Mouse (Mus musculus) splenic B cell, adult 2 months (primary cell): ENCODE results near the gene Pemt.

Source experiments
- DNase-seq: peaks from one replicate; pipeline ENCODE4 v3.0.0-alpha.2; 2011; ENCODE audit warnings: low read depth, low spot score
- H3K27me3 ChIP-seq: 2 replicates; pipeline ENCODE4 v1.6.1; 2012; ENCODE audit warnings: mild to moderate bottlenecking, low read length, moderate library complexity, mixed read lengths; ENCODE audit not compliant: control insufficient read depth, poor library complexity, insufficient read depth, severe bottlenecking
- H3K36me3 ChIP-seq: 2 replicates; pipeline ENCODE4 v1.6.1; 2012; ENCODE audit warnings: mild to moderate bottlenecking, low read length, moderate library complexity, mixed read lengths; ENCODE audit not compliant: control insufficient read depth, poor library complexity, insufficient read depth, severe bottlenecking

Gene Pemt

DNA sequence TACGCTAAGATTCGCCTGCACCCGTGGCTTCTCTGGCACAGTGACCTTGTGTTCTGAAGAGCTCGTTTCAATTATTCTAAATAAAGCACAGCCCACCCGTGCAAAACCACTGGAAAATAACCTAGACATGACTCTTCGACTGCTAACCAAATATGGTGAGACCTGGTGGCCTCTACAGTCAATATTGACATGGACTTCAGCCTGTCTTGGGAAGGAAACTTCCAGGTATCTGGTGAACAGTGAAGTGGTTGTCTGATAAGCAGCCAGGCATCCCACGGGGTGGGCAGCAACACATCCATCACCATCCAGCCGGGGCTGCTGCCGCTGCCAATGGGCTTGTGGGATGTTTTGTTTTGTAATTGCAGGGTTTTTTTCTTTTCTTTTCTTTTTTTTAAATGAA is 52.0 kb downstream of the Pemt start:
- no peak for DNase-seq
- Histone ChIP-seq H3K27me3 (no peaks in the 10 kb centered on the region), H3K36me3 (no peaks in the 10 kb centered on the region)

DNA sequence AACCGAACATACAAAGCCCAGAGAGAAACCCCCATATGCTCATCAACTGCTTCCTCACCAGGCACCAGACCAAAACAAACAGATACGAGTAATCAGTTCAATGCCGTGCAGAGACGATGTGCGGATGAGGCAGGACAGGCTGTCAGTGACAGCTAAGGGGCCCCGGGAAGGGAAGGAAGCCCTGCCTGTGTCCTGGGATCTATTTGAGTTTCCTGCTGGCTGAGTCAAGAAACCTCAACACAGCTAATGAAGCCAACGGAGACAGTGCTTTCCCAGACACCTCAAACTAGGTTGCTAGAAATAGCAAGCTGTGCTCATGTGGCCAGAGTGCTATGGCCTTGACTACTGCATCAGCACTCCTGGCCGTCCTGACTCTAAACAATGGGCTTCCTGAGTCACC is 54.9 kb downstream of the Pemt start:
- Histone ChIP-seq H3K27me3 (no peaks in the 10 kb centered on the region), H3K36me3 (no peaks in the 10 kb centered on the region)
- no peak for DNase-seq

DNA sequence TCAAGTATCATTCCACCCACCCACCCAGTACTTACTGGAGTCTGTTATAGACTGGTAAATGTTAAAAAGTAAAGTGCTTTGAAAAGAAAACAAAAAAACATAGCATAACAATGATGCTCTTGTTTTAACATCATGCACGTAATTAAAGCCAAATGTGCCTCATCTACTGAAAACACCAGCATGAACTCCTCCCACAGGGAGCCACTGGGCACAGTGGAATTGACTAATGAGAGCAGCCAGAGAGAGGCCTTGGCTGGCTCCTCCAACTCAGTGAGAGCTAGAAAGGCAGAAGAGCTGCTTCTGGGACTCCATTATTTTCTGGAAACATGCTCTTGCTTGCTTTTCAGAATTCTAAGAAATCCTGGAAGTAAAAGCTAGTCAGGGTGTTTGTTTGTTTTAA is 56.9 kb downstream of the Pemt start:
- no peak for DNase-seq
- no peaks in the 10 kb centered on the region for H3K36me3 ChIP-seq
- no peaks in the 10 kb centered on the region for H3K27me3 ChIP-seq

DNA sequence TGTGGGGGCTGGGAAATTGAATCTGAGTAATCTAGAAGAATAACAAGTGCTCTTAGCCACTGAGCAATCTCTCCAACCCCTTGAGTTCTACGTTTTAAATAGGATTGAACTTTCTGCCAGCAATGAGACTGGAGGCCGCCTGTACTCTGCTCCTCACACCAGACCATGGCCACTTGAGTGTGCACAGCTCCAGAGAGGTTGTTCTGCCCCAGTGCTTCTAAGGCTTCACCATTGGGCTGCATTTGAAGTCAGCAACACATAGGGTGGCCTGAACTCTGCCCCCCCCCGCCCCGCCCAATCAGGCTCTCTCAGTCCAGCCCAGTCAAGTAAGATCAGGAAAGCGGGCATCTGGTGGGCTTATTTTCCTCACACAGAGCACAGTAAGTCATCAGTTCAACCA is 68.5 kb downstream of the Pemt start:
- H3K27me3 ChIP-seq: no peaks in the 10 kb centered on the region

DNA sequence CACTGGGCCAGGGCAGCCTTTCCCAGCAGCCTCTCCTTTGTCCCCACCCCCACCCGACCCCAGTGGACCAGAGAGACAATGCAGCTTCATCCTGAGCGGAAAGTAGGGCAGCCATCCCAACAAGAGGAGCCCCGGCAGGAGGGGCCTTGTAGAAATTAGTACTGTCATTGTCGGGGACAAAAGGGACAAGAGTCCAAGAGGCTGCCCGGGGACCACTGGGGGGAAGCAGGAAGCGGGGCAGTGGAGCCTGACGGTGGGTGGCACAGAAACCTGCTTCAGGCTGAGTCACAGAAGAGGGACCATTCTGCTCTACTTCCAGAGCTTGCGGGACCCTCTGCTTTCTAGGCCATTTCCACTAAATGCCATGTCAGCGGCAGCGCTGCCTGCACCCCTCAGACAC is 71.0 kb downstream of the Pemt start:
- Histone ChIP-seq H3K27me3 (no peaks in the 10 kb centered on the region), H3K36me3 (no peaks in the 10 kb centered on the region)
- no peak for DNase-seq

More for the DNA sequence above, 68.5 kb downstream of the Pemt start:
- H3K36me3 ChIP-seq: no peaks in the 10 kb centered on the region
- DNase-seq: no peak

DNA sequence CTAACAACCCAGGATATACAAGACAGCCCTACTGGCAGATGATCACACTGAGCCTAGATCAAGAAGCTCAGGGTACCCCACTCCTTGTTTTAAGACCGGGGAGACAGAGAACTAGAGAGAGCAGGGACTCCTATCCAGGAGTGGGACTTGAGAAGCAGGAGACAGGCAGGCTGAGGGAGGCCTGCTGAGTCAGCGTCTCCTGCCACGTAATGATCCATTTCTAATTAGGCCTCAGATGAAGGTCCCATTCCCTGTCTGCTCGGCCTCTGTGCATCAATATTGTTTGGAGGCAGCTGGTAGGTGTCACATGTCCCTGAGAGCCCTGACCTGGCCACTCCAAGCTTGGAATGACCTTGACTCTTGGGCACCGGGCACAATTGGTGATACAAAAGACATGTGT is 72.9 kb downstream of the Pemt start:
- H3K36me3 ChIP-seq: no peaks in the 10 kb centered on the region
- H3K27me3 ChIP-seq: no peaks in the 10 kb centered on the region
- DNase-seq: no peak

DNA sequence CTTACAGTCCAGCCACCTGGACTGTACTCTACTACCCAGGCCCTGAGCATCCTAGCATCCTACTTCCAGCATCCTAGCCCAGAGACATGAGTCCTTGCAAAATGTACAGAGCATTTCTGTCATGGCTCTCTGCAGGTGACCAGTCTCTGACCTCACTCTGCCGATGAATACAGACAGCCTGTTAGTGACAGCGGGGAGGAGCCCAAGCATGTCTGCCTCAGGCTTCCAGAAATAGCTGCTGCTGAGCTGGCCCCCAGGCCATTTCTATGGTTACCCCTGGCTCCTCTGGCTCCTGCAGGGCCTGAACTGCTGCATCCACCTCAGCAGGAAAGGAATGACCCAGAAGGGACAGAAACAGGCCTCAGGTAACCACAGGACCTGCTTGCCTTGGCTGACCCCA is 74.6 kb downstream of the Pemt start:
- no peaks in the 10 kb centered on the region for H3K27me3 ChIP-seq
- no peak for DNase-seq
- no peaks in the 10 kb centered on the region for H3K36me3 ChIP-seq

DNA sequence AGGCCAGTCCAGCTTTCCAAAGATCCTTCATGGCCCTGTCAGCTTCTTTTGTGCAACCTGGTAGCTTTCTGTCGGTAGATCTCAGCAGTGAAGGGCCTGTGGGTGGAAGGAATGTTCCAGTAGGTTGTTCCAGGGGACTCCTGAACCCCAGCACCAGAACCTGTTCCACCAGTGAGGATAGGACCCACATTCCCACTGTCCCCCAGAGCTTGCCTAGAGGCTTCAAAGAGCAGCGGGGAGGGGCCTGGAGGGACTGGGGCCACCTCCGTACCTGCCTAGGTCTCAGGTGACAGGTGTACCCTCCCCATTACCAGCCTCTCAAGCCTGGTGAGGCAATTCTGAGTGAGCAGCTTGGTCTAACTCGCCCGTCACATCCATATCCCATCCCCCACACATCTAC is 75.5 kb downstream of the Pemt start:
- Histone ChIP-seq H3K36me3 (no peaks in the 10 kb centered on the region), H3K27me3 (no peaks in the 10 kb centered on the region)
- DNase-seq: no peak

DNA sequence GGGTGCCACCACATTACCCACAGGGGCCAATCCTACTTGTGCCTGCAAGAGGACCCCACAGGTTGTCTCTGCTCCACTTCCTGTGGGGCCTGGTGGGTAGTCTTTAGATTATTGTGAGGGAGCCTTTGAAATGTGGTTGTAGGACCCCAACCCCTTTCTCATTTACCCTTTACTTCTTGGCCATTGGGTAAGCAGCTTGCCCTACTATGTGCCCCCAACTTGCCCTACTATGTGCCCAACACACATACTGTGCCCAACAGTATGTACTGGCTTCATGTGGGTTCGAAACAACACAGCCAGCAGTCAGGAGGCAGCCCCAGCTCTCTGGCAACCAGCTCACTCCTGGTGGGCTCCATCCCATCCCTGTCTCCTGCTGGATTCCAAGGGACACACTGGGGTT is 78.5 kb downstream of the Pemt start:
- no peaks in the 10 kb centered on the region for H3K36me3 ChIP-seq
- no peak for DNase-seq
- no peaks in the 10 kb centered on the region for H3K27me3 ChIP-seq

DNA sequence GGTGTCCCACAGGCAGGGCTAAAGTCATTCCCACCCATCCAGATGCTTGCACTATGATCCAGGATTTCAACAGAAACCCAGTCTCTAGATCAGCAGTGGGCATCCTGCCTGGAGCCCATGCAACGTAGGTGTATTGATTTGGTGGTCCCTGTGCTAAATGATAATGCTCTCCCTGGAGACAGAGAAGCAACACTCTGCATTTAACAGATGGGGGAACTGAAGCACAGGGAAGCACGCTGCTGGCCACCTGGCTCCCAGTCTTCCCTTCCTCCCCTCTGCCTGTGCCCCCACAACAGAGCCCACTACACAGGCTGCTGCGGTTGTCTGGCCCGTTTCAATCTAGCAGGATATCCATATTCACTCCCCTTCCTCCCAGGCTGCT is 80.2 kb downstream of the Pemt start:
- DNase-seq: no peak

DNA sequence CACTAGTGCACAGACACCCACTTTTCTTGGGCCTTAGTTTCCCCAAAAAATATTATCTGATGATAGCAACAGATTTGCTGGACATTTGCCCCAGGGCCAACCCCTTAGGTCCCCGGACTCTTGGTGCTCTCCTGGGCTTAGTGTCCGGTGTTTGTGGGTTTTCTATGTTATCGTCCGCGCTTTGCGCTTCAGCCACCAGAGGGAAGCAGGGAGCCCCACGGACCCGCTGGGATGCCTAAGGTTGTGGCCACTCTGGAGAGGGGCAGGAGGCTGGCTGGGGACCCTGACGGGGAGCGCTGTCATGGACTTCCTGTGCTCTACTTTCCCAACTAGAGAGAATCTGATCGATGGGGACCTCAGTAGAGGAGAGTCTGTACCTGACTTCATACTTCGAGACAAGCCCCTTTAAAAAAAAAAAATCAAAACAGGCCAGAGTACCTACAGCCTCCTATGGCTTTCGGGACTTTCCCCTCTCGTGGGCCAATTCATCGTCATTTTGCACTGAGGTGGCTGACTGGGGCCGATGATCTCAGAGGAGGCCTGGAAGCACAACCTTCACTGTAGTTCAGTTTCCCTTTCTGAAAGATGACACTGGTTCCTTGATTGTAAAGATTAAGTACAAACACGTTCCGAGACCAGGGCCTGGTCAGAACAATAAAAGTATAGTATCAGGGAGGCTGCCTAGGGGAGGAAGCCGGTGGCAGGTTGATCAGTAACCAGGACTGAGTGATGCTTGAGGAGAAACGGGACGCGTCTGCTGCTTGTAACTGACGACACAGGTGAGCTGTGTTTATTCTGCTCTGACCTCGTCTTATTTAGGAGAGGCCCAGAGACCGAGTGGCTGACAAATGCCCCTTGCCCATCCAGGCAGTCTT is 80.8 kb downstream of the Pemt start:
- no peaks in the 10 kb centered on the region for H3K27me3 ChIP-seq
- DNase-seq: peak; percentile 77
- H3K36me3 ChIP-seq: no peaks in the 10 kb centered on the region

More for the DNA sequence above, 80.2 kb downstream of the Pemt start:
- H3K36me3 ChIP-seq: no peaks in the 10 kb centered on the region
- no peaks in the 10 kb centered on the region for H3K27me3 ChIP-seq

DNA sequence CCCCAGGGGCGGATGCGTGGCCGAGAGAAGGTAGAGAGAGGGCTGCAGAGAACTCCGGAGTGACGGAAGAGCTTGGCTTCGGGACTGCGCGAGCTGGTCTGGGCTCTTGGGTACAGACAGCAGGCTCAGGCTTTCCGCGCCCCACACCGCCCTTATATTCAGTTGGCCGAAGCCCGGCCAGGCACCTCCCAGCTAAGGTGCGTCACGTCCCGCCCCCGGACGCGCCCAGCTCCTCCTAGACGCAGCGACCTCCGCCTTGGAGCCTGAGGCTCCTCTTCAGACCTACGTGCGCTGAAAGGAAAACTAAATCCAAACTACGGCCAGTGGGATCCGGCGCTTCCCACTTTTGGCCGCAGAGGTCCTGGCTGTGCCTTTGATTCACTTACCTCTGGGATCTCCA is 81.5 kb downstream of the Pemt start, which contains the start of gene Rasd1:
Gene Rasd1 (minus strand): TSS at position 127 of the 400 bp plus-strand sequence.
- H3K27me3 ChIP-seq: no peaks in the 10 kb centered on the region
- no peaks in the 10 kb centered on the region for H3K36me3 ChIP-seq
- peak; percentile 87 for DNase-seq

DNA sequence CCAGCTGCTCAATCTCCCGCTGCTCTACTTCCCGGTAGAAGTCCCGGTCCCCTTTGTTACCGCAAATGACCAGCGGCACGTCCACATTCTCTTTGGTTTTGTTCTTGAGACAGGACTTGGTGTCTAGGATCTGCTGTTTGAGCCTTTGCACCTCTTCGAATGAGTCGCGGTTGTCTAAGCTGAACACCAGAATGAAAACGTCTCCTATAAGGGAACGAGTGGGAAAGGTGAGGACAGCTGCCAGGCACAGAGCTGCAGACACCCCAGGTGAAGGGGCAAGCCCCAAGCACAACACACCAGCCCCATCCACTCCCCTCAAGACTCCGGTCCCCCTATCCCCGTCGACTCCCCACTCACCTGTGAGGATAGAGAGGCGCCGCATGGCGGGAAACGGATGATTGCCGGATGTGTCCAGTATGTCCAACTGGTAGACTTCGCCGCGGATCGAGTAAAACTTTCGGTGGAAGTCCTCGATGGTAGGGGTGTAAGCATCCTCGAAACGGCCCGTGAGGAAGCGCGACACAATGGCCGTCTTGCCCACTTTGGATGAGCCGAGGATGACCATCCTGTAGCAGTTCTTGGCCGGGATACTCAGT is 82.0 kb downstream of the Pemt start:
- no peaks in the 10 kb centered on the region for H3K27me3 ChIP-seq
- no peaks in the 10 kb centered on the region for H3K36me3 ChIP-seq
- DNase-seq: no peak

DNA sequence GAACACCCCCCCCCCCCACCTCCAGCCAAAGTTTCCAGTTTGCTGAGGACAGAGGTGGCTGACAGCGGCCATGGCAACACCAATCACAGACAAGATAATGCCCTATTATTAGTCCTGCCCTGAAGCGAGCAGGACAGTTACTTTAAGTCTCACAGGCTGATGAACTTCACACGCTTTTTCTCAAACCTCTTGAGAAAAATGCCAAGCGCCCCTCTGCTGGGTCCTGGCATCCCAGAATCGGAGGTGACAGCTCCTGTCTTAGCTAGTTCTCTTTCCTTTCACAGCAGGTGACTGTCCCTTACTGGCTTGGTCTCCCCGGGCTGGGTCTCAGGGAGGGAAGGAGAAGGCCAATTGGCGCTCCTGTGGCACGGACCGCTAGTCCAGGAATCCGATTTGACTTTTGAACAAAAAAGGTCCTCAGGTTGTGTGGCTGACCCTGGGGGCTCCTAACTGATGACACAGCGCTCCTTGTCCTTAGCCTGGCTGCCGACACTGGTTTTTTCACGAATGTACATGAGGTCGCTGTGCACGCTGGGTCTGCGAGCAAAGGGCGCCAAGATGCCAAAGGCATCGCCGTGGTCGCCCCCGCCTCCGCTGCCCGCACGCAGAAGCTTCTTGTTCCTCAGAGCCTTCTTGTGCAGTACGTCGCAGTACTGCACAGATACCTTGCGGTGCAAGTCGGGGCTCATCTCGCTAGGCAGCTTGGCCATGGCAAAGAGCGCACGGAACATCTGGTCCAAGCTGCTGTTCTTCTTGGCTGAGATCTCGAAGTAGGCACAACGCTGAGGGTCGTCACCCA is 82.7 kb downstream of the Pemt start:
- peak; percentile 39 for DNase-seq
- H3K36me3 ChIP-seq: no peaks in the 10 kb centered on the region
- no peaks in the 10 kb centered on the region for H3K27me3 ChIP-seq

DNA sequence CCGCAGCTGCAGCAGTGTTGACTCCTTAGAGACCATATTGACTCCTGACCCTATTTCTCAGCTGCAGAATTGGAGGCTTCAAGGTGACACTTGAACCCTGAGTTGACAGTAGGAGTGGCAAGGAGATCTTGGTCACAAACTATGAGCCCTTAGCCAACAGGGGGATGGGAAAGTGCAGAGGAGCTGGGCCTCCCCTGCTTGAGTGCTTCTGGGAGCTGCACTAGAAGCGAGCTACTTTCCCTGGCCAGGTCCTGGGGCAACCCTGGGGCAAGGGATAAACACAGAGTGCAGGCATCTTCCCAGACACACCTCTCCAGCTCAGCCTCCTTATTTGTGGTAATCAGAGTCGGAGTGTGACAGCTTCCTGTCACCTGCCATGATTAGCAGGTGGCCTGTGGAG is 83.7 kb downstream of the Pemt start:
- no peaks in the 10 kb centered on the region for H3K36me3 ChIP-seq
- H3K27me3 ChIP-seq: no peaks in the 10 kb centered on the region
- DNase-seq: no peak
